Mouse (Mus musculus) hindbrain, embryonic 11.5 days (tissue): Measurements from ENCODE around the gene Numa1. TPM values are rescaled to one million over a fixed set of nuclear protein-coding genes. Genes with fewer than 3 reads are reported as not detected.
"Not testable (repeated sequence)": the region's sequence is repeated elsewhere in the genome, so short reads cannot be mapped to it uniquely, and the experiment has no call there.

ENCODE experiments used
- ATAC-seq: fragments of 200-750 bp; cut with Nextera tagmentation; 2 replicates; pipeline ENCODE4 v1.8.0; 2017; ENCODE audit warnings: mild to moderate bottlenecking, moderate TSS enrichment, moderate library complexity; ENCODE audit not compliant: low FRiP score
- DNase-seq: peaks from one replicate; pipeline ENCODE4 v3.0.0-alpha.2; 2015; ENCODE audit warnings: low spot score
- H3K27ac ChIP-seq: fragments of 300-500 bp; sonication (generic); 2 replicates; pipeline ENCODE4 v1.5.1; 2014; ENCODE audit warnings: mild to moderate bottlenecking, low read depth, low read length
- H3K27me3 ChIP-seq: fragments of 300-500 bp; sonication (generic); 2 replicates; pipeline ENCODE4 v1.6.1; 2014; ENCODE audit warnings: mild to moderate bottlenecking, low read length, moderate library complexity, mixed read lengths; ENCODE audit not compliant: control insufficient read depth, insufficient read depth
- H3K36me3 ChIP-seq: fragments of 300-500 bp; sonication (generic); 2 replicates; pipeline ENCODE4 v1.6.1; 2014; ENCODE audit warnings: mild to moderate bottlenecking, low read length, moderate library complexity, mixed read lengths; ENCODE audit not compliant: control insufficient read depth, insufficient read depth
- H3K4me1 ChIP-seq: fragments of 300-500 bp; sonication (generic); replicated peaks from 2 replicates; pipeline ENCODE4 v1.6.1; 2014; ENCODE audit warnings: low read length, mixed read lengths; ENCODE audit not compliant: control insufficient read depth, insufficient read depth
- H3K4me2 ChIP-seq: fragments of 300-500 bp; sonication (generic); replicated peaks from 2 replicates; pipeline ENCODE4 v1.6.1; 2014; ENCODE audit warnings: mild to moderate bottlenecking, low read depth, low read length
- H3K4me3 ChIP-seq: fragments of 300-500 bp; sonication (generic); 2 replicates; pipeline ENCODE4 v1.5.1; 2014; ENCODE audit warnings: low read depth, low read length
- H3K9ac ChIP-seq: fragments of 300-500 bp; sonication (generic); 2 replicates; pipeline ENCODE4 v1.6.1; 2014; ENCODE audit warnings: low read depth, low read length
- H3K9me3 ChIP-seq: fragments of 300-500 bp; sonication (generic); 2 replicates; pipeline ENCODE4 v1.6.1; 2016; ENCODE audit warnings: low read length; ENCODE audit not compliant: control insufficient read depth
- WGBS: fragments of 180-500 bp; shearing (Covaris S2); extraction: QIAGEN DNeasy Blood & Tissue Kit; methylation state at CpG from one replicate; pipeline ENCODE4 v1.1.7; 2014; 5-methylcytosine and 5-hydroxymethylcytosine counted together
- polyA plus RNA-seq: library from polyadenylated mRNA; unstranded; fragments of >200 nt; fragmentation: Nextera tagmentation; extraction: Ambion mirVana; gene quantifications from 2 replicates; pipeline ENCODE4 v1.2.1, GENCODE M21; 2014

Numa1 gene
- polyA plus RNA-seq, 1 experiment from 2014 or later = 88.9 TPM

DNA sequence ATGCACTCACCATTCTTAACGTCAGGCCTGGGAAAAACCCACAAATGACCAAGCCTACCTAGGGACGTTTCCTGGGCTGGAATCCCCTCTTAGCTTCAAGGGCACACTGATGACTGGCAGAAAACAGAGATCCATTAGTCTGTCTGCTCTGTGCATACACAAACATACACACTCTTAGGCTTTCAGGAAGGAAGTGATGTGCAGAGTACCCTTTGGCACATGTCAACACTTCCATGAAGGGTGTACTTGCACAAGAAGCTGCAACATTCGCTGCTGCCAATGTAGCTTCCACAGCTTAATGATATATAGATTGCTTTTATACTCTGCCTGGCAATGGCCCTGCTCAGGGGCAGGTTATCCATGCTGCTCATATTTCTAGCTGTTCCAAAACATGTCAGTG lies 85.5 kb downstream of the Numa1 start:
- H3K9me3 ChIP-seq = no peaks in the 10 kb centered on the region
- no peak overlapping the region for H3K4me3 ChIP-seq
- no peak overlapping the region for H3K27ac ChIP-seq
- no peak for ATAC-seq
- no peak overlapping the region for H3K4me2 ChIP-seq
- no peaks in the 10 kb centered on the region for H3K4me1 ChIP-seq
- H3K27me3 ChIP-seq = no peaks in the 10 kb centered on the region
- WGBS = 74% methylated on average over 3 of the region's 3 CpGs
- DNase-seq = no peak
- H3K9ac ChIP-seq = no peak overlapping the region
- H3K36me3 ChIP-seq = peaks cover 9% of the 10 kb centered on the region; the same call in 1 of the 2 replicates

DNA sequence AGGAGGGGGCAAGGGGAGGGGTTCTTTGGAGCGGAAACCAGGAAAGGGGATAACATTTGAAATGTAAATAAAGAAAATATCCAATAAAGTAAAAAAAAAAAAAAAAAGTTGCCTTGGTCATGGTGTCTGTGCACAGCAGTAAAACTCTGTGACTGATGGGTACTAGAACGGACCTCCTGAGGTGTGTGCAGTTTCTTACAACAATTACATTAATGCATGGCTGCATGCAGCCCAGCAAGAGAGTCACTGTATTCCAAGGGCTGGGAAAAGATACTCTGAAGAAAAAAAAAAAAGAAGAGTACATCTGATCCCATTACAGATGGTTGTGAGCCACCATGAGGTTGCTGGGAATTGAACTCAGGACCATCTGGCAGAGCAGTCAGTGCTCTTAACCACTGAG lies 87.0 kb downstream of the Numa1 start:
- DNase-seq, H3K9ac ChIP-seq, ATAC-seq, H3K9me3 ChIP-seq, H3K4me1 ChIP-seq, H3K27me3 ChIP-seq, H3K36me3 ChIP-seq, H3K27ac ChIP-seq, H3K4me2 ChIP-seq, H3K4me3 ChIP-seq: not testable (repeated sequence)
- WGBS = 89% methylated on average over 2 of the region's 2 CpGs

DNA sequence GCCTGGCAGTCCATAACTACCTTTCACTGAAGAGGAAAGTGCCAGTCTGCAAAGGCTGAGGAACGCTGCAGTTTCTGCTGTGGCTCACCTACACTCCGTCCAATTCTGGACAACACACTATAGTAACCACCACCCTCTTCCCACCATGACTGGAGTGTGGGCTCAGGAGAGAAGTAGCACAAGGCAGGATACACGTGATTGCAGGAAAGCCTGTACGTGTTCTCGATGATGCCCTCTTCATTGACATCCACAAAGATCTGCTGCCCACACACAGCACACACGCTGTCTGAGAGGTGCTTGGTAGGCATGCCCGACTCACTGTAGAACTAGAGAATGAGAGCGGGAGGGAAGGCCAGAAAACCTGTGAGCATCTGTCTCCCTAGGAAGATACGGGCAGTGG lies 89.9 kb downstream of the Numa1 start:
- no peak for DNase-seq
- no peaks in the 10 kb centered on the region for H3K27me3 ChIP-seq

DNA sequence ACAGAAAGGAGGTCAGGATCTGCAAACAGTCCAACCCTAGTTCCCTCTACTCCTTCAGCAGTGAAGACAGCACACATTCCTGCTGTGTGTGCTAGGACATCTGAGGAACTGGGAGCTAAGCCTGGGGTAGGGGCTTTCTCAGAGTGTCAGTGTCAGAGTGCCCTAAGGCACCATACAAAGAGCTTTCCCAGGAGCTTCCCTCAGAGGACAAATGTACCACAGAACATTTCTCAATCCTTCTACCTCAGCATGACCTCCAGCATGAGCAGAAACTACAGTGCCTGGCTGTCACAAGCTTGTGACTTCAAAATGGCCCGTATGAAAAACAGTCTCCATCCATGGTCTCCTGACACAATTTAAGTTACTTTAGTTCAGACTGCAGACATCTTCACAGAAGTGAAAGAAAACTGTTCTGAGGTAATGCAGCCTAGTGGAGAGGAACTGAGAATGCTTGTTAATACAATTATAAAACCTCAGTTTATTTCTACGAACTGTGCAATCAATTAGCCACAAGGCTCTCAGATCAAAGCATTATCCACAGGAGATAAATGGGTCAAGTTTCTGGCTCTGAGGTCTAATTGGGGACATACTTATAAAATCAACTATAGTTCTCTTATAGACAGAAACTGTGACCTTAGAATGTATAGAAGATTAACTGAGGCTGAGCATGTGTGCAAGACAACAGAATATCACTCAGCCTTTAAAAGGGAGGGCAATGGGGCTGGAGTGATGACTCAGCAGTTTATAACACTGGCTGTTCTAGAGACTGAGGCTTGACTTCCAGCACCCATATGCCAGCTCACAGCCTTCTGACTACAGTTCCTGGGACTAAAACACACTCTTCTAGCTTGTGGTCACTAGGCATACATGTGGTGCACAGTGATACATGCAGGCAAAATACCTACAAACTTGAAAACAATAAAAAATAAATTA lies 91.5 kb downstream of the Numa1 start:
- no peak overlapping the region for H3K27ac ChIP-seq
- no peaks in the 10 kb centered on the region for H3K4me1 ChIP-seq
- no peak overlapping the region for H3K9ac ChIP-seq
- H3K4me3 ChIP-seq = no peak overlapping the region
- 89% methylated on average over 2 of the region's 2 CpGs for WGBS
- no peaks in the 10 kb centered on the region for H3K27me3 ChIP-seq
- no peak overlapping the region for H3K4me2 ChIP-seq
- no peak for DNase-seq
- H3K36me3 ChIP-seq = peaks cover 7% of the 10 kb centered on the region; the same call in 1 of the 2 replicates
- no peaks in the 10 kb centered on the region for H3K9me3 ChIP-seq
- no peak for ATAC-seq

More for the DNA sequence above, 89.9 kb downstream of the Numa1 start:
- H3K36me3 ChIP-seq = peaks cover 9% of the 10 kb centered on the region; the same call in 1 of the 2 replicates
- no peaks in the 10 kb centered on the region for H3K9me3 ChIP-seq
- H3K27ac ChIP-seq = no peak overlapping the region
- H3K4me2 ChIP-seq = no peak overlapping the region
- ATAC-seq = no peak
- H3K9ac ChIP-seq = no peak overlapping the region
- H3K4me3 ChIP-seq = no peak overlapping the region
- WGBS = 94% methylated on average over 9 of the region's 9 CpGs
- H3K4me1 ChIP-seq = no peaks in the 10 kb centered on the region

DNA sequence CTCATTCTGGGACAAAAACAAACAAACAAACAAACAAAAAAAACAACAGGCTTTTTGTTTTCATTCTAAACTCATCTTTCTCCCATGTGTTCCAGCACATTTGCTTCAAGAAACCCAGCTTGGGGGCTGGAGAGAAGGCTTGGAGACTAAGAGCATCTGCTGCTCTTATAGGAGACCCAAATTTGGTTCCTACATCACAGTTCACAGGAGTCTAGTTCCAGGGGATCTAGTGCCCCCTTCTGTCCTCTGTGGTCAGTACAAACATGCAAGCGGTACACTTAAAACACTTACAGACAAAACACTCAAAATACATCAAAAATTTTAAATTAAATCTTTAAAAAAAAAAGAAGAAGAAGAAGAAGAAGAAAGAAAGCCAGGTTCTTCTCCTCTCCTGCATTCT lies 101.0 kb downstream of the Numa1 start:
- no peak for DNase-seq
- H3K36me3 ChIP-seq = 0 out of 2 replicates have a peak, but pooled peaks cover 8% of the 10 kb centered on the region
- H3K4me2 ChIP-seq = no peak overlapping the region
- 97% methylated on average over 1 of the region's 1 CpGs for WGBS
- H3K27ac ChIP-seq = no peak overlapping the region
- no peak overlapping the region for H3K9ac ChIP-seq
- H3K4me1 ChIP-seq = no peaks in the 10 kb centered on the region
- no peaks in the 10 kb centered on the region for H3K27me3 ChIP-seq
- no peak for ATAC-seq
- H3K9me3 ChIP-seq = no peaks in the 10 kb centered on the region
- H3K4me3 ChIP-seq = no peak overlapping the region

DNA sequence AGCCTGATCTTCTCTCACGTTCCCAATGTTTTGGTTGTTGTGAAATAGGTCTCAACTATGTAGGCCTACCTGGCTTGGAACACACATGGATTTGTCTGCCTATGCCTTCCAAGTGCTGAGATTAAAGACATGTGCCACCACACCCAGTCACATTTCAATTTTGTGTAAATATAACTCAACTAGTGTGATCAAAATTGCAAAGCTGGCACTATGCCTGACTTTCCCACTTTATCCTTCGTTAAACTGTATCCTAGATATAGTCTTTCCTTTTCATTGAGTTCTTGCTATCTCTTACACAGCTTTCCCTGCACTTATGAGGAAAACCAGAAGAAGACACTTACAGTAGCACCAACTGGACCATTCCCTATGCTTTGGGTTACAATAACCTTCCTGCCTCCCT lies 101.6 kb downstream of the Numa1 start:
- H3K27ac ChIP-seq = no peak overlapping the region
- H3K27me3 ChIP-seq = no peaks in the 10 kb centered on the region
- no peak for ATAC-seq
- H3K36me3 ChIP-seq = 0 out of 2 replicates have a peak, but pooled peaks cover 8% of the 10 kb centered on the region
- H3K4me1 ChIP-seq = no peaks in the 10 kb centered on the region
- 95% methylated on average over 2 of the region's 2 CpGs for WGBS
- DNase-seq = no peak
- H3K4me3 ChIP-seq = no peak overlapping the region
- H3K4me2 ChIP-seq = no peak overlapping the region
- H3K9ac ChIP-seq = no peak overlapping the region
- no peaks in the 10 kb centered on the region for H3K9me3 ChIP-seq

DNA sequence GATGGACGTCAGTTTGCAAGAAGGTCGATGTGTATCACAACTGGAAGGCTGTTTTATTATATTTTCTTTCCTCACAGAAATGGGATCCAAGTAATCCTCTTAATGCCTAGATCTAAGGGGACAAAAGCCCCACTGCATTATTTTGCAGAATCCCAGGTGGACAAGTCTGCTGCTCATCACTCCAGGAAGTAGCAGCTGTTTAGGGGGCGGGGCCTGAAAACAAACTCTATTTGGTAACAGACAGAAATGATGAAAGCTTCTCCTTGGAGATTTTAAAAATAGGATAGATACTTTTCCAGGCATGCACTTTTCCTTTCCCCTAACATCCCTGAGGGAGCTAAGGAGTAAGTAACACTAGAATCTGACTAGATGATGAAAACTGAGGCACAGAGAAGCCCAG lies 103.4 kb downstream of the Numa1 start:
- DNase-seq (no peak), ATAC-seq (no peak)
- Histone ChIP-seq H3K4me3 (no peak overlapping the region), H3K27ac (no peak overlapping the region), H3K9me3 (no peaks in the 10 kb centered on the region), H3K27me3 (no peaks in the 10 kb centered on the region), H3K4me2 (no peak overlapping the region), H3K4me1 (no peaks in the 10 kb centered on the region), H3K9ac (no peak overlapping the region), H3K36me3 (0 out of 2 replicates have a peak, but pooled peaks cover 8% of the 10 kb centered on the region)
- 94% methylated on average over 3 of the region's 3 CpGs for WGBS

DNA sequence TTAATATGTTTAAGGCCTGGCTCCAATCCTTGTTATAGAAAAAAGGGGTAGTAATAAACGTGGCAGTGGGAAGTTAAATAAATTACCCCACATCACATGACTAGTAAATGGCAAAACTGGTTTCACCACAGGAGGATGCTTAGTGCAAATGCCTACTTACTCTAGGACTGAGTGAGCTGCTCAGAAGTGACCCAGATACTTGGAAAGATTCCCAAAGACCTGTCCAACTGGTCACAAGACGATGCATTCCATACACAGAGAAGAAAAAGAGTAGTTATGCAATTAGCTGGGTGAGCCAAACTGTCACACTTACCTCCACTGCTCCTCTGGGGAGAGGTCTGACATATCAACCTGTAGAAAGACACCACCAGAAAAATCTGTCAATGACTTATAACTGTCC lies 108.4 kb downstream of the Numa1 start:
- ATAC-seq (no peak), DNase-seq (no peak)
- no peaks in the 10 kb centered on the region for H3K27me3 ChIP-seq
- H3K4me3 ChIP-seq = no peak overlapping the region
- no peak overlapping the region for H3K27ac ChIP-seq
- no peak overlapping the region for H3K4me2 ChIP-seq
- 88% methylated on average over 2 of the region's 2 CpGs for WGBS
- H3K9ac ChIP-seq = no peak overlapping the region
- no peaks in the 10 kb centered on the region for H3K4me1 ChIP-seq
- 0 out of 2 replicates have a peak, but pooled peaks cover 2% of the 10 kb centered on the region for H3K36me3 ChIP-seq
- H3K9me3 ChIP-seq = no peaks in the 10 kb centered on the region

DNA sequence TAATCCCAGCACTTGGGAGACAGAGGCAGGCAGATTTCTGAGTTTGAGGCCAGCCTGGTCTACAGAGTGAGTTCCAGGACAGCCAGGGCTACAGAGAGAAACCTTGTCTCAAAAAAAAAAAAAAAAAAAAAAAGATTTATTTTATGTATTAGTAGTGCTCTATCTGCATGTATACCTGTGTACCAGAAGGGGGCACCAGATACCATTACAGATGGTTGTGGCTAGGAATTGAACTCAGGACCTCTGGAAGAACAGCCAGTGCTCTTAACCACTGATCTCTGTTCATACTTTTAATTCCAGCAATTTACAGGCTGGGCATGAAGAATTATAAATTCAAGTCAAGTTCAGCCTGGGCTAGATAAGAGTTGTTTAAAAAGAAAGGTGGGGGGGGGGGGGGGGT lies 114.6 kb downstream of the Numa1 start:
- not testable (repeated sequence) for H3K27me3 ChIP-seq, H3K36me3 ChIP-seq, H3K4me1 ChIP-seq, H3K4me3 ChIP-seq, H3K9ac ChIP-seq, DNase-seq, H3K27ac ChIP-seq, H3K9me3 ChIP-seq, H3K4me2 ChIP-seq, ATAC-seq
